Mouse (Mus musculus): Measurements from ENCODE around the gene Cldn15. TPM values are rescaled to one million over a fixed set of nuclear protein-coding genes. Genes with fewer than 3 reads are reported as not detected.
"Not testable (repeated sequence)": the region's sequence is repeated elsewhere in the genome, so short reads cannot be mapped to it uniquely, and the experiment has no call there.

Gene Cldn15
- total and polyA plus RNA-seq, 2 experiments from 2014 or later: 7.9 to 19.3 TPM

GRCm38 (mm10) chr5:136940845-136941560 lies 25.4 kb upstream of the Cldn15 start:
- WGBS: 69% methylated on average over 12 of the region's 12 CpGs
- ATAC-seq (ENCODE audit: insufficient read depth, low read depth) (no peak), DNase-seq (ENCODE audit: low spot score) (no peak)
- no peaks in the 10 kb centered on the region for H3K4me1 ChIP-seq (ENCODE audit: control insufficient read depth, insufficient read depth)
- no peak overlapping the region for H3K9ac ChIP-seq (replicated peaks; ENCODE audit: low read depth, low read length)
- H3K4me3 ChIP-seq (ENCODE audit: low read depth, low read length): no peak overlapping the region
- H3K36me3 ChIP-seq (replicated peaks; ENCODE audit: control insufficient read depth, insufficient read depth, low read length): no peaks in the 10 kb centered on the region
- H3K27me3 ChIP-seq (ENCODE audit: control insufficient read depth, insufficient read depth, low read length): no peaks in the 10 kb centered on the region
- TF ChIP-seq CTCF (IDR thresholded peaks at IDR 0.05; ENCODE audit: low read depth): no peak
- TF ChIP-seq EP300 (IDR thresholded peaks at IDR 0.05; ENCODE audit: low read depth): no peak
- no peak overlapping the region for H3K27ac ChIP-seq (ENCODE audit: low read depth)
- no peaks in the 10 kb centered on the region for H3K9me3 ChIP-seq (replicated peaks; ENCODE audit: control insufficient read depth, low read length)
- no peak overlapping the region for H3K4me2 ChIP-seq (ENCODE audit: low read depth, low read length)

DNA sequence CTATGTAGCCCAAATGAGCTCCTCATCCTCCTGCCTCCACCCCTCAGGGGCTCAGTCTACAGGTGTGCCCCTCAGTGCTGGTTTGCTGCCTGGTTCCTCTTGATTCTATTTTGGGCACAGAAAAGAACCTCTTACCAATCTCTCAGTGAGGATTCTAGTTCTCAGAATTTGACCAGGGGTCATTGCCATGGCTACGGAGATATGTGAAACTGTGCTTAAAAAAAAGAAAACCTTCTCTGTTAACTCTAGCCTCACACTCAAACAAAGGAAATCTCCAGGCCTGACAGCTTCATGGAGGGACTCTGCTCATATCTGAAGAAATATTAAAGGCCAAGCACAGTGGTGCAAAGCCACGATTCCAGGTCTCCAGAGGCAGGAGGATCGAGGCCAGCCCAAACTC lies 23.6 kb upstream of the Cldn15 start:
- no peak for TF ChIP-seq EP300 (IDR thresholded peaks at IDR 0.05; ENCODE audit: low read depth)
- no peak for TF ChIP-seq CTCF (IDR thresholded peaks at IDR 0.05; ENCODE audit: low read depth)
- ATAC-seq (ENCODE audit: insufficient read depth, low read depth) (no peak), DNase-seq (ENCODE audit: low spot score) (no peak)
- Histone ChIP-seq H3K4me2 (ENCODE audit: low read depth, low read length) (no peak overlapping the region), H3K4me3 (ENCODE audit: low read depth, low read length) (no peak overlapping the region), H3K9me3 (replicated peaks; ENCODE audit: control insufficient read depth, low read length) (no peaks in the 10 kb centered on the region), H3K36me3 (replicated peaks; ENCODE audit: control insufficient read depth, insufficient read depth, low read length) (no peaks in the 10 kb centered on the region), H3K9ac (replicated peaks; ENCODE audit: low read depth, low read length) (no peak overlapping the region), H3K27me3 (ENCODE audit: control insufficient read depth, insufficient read depth, low read length) (no peaks in the 10 kb centered on the region), H3K4me1 (ENCODE audit: control insufficient read depth, insufficient read depth) (no peaks in the 10 kb centered on the region), H3K27ac (ENCODE audit: low read depth) (no peak overlapping the region)
- 62% methylated on average over 3 of the region's 3 CpGs for WGBS

GRCm38 (mm10) chr5:136943382-136943781 lies 23.0 kb upstream of the Cldn15 start:
- Histone ChIP-seq H3K9ac (replicated peaks; ENCODE audit: low read depth, low read length) (no peak overlapping the region), H3K27ac (ENCODE audit: low read depth) (no peak overlapping the region), H3K4me3 (ENCODE audit: low read depth, low read length) (no peak overlapping the region), H3K4me2 (ENCODE audit: low read depth, low read length) (no peak overlapping the region), H3K9me3 (replicated peaks; ENCODE audit: control insufficient read depth, low read length) (no peaks in the 10 kb centered on the region), H3K36me3 (replicated peaks; ENCODE audit: control insufficient read depth, insufficient read depth, low read length) (no peaks in the 10 kb centered on the region), H3K4me1 (ENCODE audit: control insufficient read depth, insufficient read depth) (no peaks in the 10 kb centered on the region), H3K27me3 (ENCODE audit: control insufficient read depth, insufficient read depth, low read length) (no peaks in the 10 kb centered on the region)
- TF ChIP-seq EP300 (IDR thresholded peaks at IDR 0.05; ENCODE audit: low read depth): no peak
- DNase-seq (ENCODE audit: low spot score) (no peak), ATAC-seq (ENCODE audit: insufficient read depth, low read depth) (no peak)
- WGBS: 76% methylated on average over 2 of the region's 2 CpGs

GRCm38 (mm10) chr5:136945084-136945483 lies 21.3 kb upstream of the Cldn15 start:
- H3K27ac ChIP-seq (ENCODE audit: low read depth): no peak overlapping the region
- no peaks in the 10 kb centered on the region for H3K27me3 ChIP-seq (ENCODE audit: control insufficient read depth, insufficient read depth, low read length)
- H3K4me1 ChIP-seq (ENCODE audit: control insufficient read depth, insufficient read depth): no peaks in the 10 kb centered on the region
- no peak overlapping the region for H3K4me3 ChIP-seq (ENCODE audit: low read depth, low read length)
- no peak overlapping the region for H3K4me2 ChIP-seq (ENCODE audit: low read depth, low read length)
- no peak overlapping the region for H3K9ac ChIP-seq (replicated peaks; ENCODE audit: low read depth, low read length)
- no peak for ATAC-seq (ENCODE audit: insufficient read depth, low read depth)
- 67% methylated on average over 12 of the region's 12 CpGs for WGBS
- no peaks in the 10 kb centered on the region for H3K36me3 ChIP-seq (replicated peaks; ENCODE audit: control insufficient read depth, insufficient read depth, low read length)
- DNase-seq (ENCODE audit: low spot score): no peak
- no peaks in the 10 kb centered on the region for H3K9me3 ChIP-seq (replicated peaks; ENCODE audit: control insufficient read depth, low read length)
- TF ChIP-seq EP300 (IDR thresholded peaks at IDR 0.05; ENCODE audit: low read depth): no peak
- TF ChIP-seq CTCF (IDR thresholded peaks at IDR 0.05; ENCODE audit: low read depth): no peak

- Histone ChIP-seq H3K4me2 (ENCODE audit: low read depth, low read length) (no peak overlapping the region), H3K9ac (replicated peaks; ENCODE audit: low read depth, low read length) (no peak overlapping the region), H3K27me3 (ENCODE audit: control insufficient read depth, insufficient read depth, low read length) (no peaks in the 10 kb centered on the region), H3K9me3 (replicated peaks; ENCODE audit: control insufficient read depth, low read length) (no peaks in the 10 kb centered on the region), H3K4me3 (ENCODE audit: low read depth, low read length) (no peak overlapping the region), H3K36me3 (replicated peaks; ENCODE audit: control insufficient read depth, insufficient read depth, low read length) (no peaks in the 10 kb centered on the region), H3K4me1 (ENCODE audit: control insufficient read depth, insufficient read depth) (no peaks in the 10 kb centered on the region), H3K27ac (ENCODE audit: low read depth) (no peak overlapping the region)
- no peak for DNase-seq (ENCODE audit: low spot score)
- no peak for ATAC-seq (ENCODE audit: insufficient read depth, low read depth)
- TF ChIP-seq EP300 (IDR thresholded peaks at IDR 0.05; ENCODE audit: low read depth) (no peak), CTCF (IDR thresholded peaks at IDR 0.05; ENCODE audit: low read depth) (no peak)
Observed at GRCm38 (mm10) chr5:136947874-136948273, 18.5 kb upstream of the Cldn15 start.

GRCm38 (mm10) chr5:136949551-136950336 lies 16.7 kb upstream of the Cldn15 start:
- H3K9me3 ChIP-seq (replicated peaks; ENCODE audit: control insufficient read depth, low read length); H3K36me3 ChIP-seq (replicated peaks; ENCODE audit: control insufficient read depth, insufficient read depth, low read length); H3K4me2 ChIP-seq (ENCODE audit: low read depth, low read length); H3K27ac ChIP-seq (ENCODE audit: low read depth); H3K4me3 ChIP-seq (ENCODE audit: low read depth, low read length); ATAC-seq (ENCODE audit: insufficient read depth, low read depth); H3K9ac ChIP-seq (replicated peaks; ENCODE audit: low read depth, low read length); H3K4me1 ChIP-seq (ENCODE audit: control insufficient read depth, insufficient read depth); DNase-seq (ENCODE audit: low spot score); H3K27me3 ChIP-seq (ENCODE audit: control insufficient read depth, insufficient read depth, low read length): not testable (repeated sequence)
- WGBS: 74% methylated on average over 14 of the region's 14 CpGs
